Mouse (Mus musculus) neural tube, embryonic 15.5 days (tissue): ENCODE results near the gene Kif24. TPM values are rescaled to one million over a fixed set of nuclear protein-coding genes. Genes with fewer than 3 reads are reported as not detected.
"Not testable (repeated sequence)": the region's sequence is repeated elsewhere in the genome, so short reads cannot be mapped to it uniquely, and the experiment has no call there.

Experiments used
- ATAC-seq: fragments of 200-750 bp; cut with Nextera tagmentation; 2 replicates; pipeline ENCODE4 v1.8.0; 2017; ENCODE audit warnings: mild to moderate bottlenecking, moderate TSS enrichment, moderate library complexity; ENCODE audit not compliant: low FRiP score
- H3K27ac ChIP-seq: fragments of 300-500 bp; sonication (generic); replicated peaks from 2 replicates; pipeline ENCODE4 v1.5.1; 2015; ENCODE audit warnings: mild to moderate bottlenecking, inconsistent platforms
- H3K27me3 ChIP-seq: fragments of 300-500 bp; sonication (generic); replicated peaks from 2 replicates; pipeline ENCODE4 v1.6.1; 2015; ENCODE audit warnings: inconsistent platforms
- H3K36me3 ChIP-seq: fragments of 300-500 bp; sonication (generic); 2 replicates; pipeline ENCODE4 v1.6.1; 2015; ENCODE audit warnings: inconsistent platforms
- H3K4me1 ChIP-seq: fragments of 300-500 bp; sonication (generic); 2 replicates; pipeline ENCODE4 v1.6.1; 2015; ENCODE audit warnings: inconsistent platforms
- H3K4me2 ChIP-seq: fragments of 300-500 bp; sonication (generic); 2 replicates; pipeline ENCODE4 v1.6.1; 2015; ENCODE audit warnings: inconsistent platforms, mild to moderate bottlenecking, moderate library complexity
- H3K4me3 ChIP-seq: fragments of 300-500 bp; sonication (generic); replicated peaks from 2 replicates; pipeline ENCODE4 v1.5.1; 2015; ENCODE audit warnings: mild to moderate bottlenecking, inconsistent platforms
- H3K9ac ChIP-seq: fragments of 300-500 bp; sonication (generic); replicated peaks from 2 replicates; pipeline ENCODE4 v1.6.1; 2015; ENCODE audit warnings: mild to moderate bottlenecking, inconsistent platforms
- H3K9me3 ChIP-seq: fragments of 300-500 bp; sonication (generic); replicated peaks from 2 replicates; pipeline ENCODE4 v1.6.1; 2016; ENCODE audit warnings: inconsistent platforms
- WGBS: fragments of 180-500 bp; shearing (Covaris S2); methylation state at CpG from one replicate; pipeline ENCODE4 v1.1.7; 2015; ENCODE audit warnings: mixed read lengths; 5-methylcytosine and 5-hydroxymethylcytosine counted together
- polyA plus RNA-seq: library from polyadenylated mRNA; unstranded; fragments of >200 nt; fragmentation: Nextera tagmentation; extraction: Ambion mirVana; gene quantifications from 2 replicates; pipeline ENCODE4 v1.2.1, GENCODE M21; 2015

The Kif24 gene
- polyA plus RNA-seq, 1 experiment from 2014 or later, result 2.4 TPM

DNA sequence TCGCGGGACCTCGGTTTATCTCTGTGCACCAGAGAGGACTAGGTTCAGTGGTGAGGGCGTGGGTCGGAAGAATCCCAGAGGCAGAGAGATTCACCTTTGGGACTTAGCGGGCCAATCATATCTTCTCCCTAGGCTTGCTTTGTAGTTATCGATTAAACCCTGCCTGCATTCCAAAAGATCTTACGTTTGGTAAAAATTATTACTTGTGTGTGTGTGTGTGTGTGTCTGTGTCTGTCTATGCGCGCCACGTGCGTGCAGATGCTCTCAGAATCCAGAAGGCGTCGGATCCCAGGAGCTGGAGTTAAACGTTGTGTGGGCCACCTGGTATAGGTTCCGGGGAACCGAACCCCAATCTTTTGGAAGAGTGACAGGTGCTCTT lies 589 bp upstream of the Kif24 start:
- 3% methylated on average over 17 of the region's 17 CpGs for WGBS
- H3K9ac ChIP-seq, result peak overlapping the region; percentile 58

GRCm38 (mm10) chr4:41463051-41463738 lies 1.5 kb downstream of the Kif24 start:
- not testable (repeated sequence) for H3K27ac ChIP-seq, ATAC-seq, H3K9ac ChIP-seq, H3K9me3 ChIP-seq, H3K36me3 ChIP-seq, H3K27me3 ChIP-seq, H3K4me3 ChIP-seq
- 89% methylated on average over 3 of the region's 3 CpGs for WGBS
- H3K4me2 ChIP-seq, result peak overlapping the region; percentile 62; the same call in 1 of the 2 replicates
- peaks cover 11% of the 10 kb centered on the region for H3K4me1 ChIP-seq

More for the DNA sequence above, 589 bp upstream of the Kif24 start:
- Histone ChIP-seq H3K27ac (peak overlapping the region; percentile 78), H3K27me3 (no peaks in the 10 kb centered on the region), H3K36me3 (no peaks in the 10 kb centered on the region), H3K4me2 (peak overlapping the region; percentile 62), H3K4me3 (peak overlapping the region; percentile 75), H3K9me3 (no peaks in the 10 kb centered on the region), H3K4me1 (peaks cover 20% of the 10 kb centered on the region)
- ATAC-seq, result peak; percentile 30; the same call in 1 of the 2 replicates

- Histone ChIP-seq H3K4me1 (peaks cover 8% of the 10 kb centered on the region; the same call in 1 of the 2 replicates), H3K9ac (no peak overlapping the region), H3K27ac (no peak overlapping the region), H3K36me3 (no peaks in the 10 kb centered on the region), H3K27me3 (no peaks in the 10 kb centered on the region), H3K9me3 (no peaks in the 10 kb centered on the region), H3K4me2 (no peak overlapping the region), H3K4me3 (no peak overlapping the region)
- no peak for ATAC-seq
- 91% methylated on average over 1 of the region's 1 CpGs for WGBS
Observed at GRCm38 (mm10) chr4:41460690-41461089, 4.0 kb downstream of the Kif24 start.

DNA sequence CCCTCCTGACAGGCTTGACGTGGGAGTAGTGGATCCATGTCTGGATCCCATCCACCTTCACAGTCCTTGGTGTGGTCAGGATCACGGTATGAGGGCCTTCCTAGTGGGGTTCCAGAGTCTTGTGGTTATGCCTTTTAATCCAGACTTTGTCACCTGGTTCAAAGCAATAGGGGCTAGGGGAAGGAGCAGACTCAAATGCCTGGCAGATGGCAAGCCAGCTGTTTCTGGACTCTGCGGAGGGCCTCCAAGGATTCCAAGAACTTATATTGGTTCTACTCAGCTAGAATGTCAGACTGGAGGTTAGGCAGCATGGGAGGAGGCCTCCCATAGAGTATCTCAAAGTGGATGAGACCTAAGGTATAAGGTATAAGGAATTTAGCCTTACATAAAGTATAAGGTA lies 17.1 kb downstream of the Kif24 start:
- Histone ChIP-seq H3K27ac (no peak overlapping the region), H3K4me2 (no peak overlapping the region), H3K9ac (no peak overlapping the region), H3K4me3 (no peak overlapping the region), H3K4me1 (no peaks in the 10 kb centered on the region), H3K9me3 (no peaks in the 10 kb centered on the region), H3K36me3 (no peaks in the 10 kb centered on the region; the same call in 1 of the 2 replicates), H3K27me3 (no peaks in the 10 kb centered on the region)
- ATAC-seq, result no peak
- 93% methylated on average over 3 of the region's 3 CpGs for WGBS

GRCm38 (mm10) chr4:41442790-41443302 lies 21.8 kb downstream of the Kif24 start:
- no peak overlapping the region for H3K4me3 ChIP-seq
- H3K4me2 ChIP-seq, result no peak overlapping the region
- WGBS, result 84% methylated on average over 4 of the region's 4 CpGs
- H3K27me3 ChIP-seq, result no peaks in the 10 kb centered on the region
- no peak for ATAC-seq
- no peaks in the 10 kb centered on the region for H3K9me3 ChIP-seq
- H3K9ac ChIP-seq, result no peak overlapping the region
- no peaks in the 10 kb centered on the region for H3K4me1 ChIP-seq
- H3K36me3 ChIP-seq, result no peaks in the 10 kb centered on the region
- H3K27ac ChIP-seq, result no peak overlapping the region

GRCm38 (mm10) chr4:41438931-41439330 lies 25.8 kb downstream of the Kif24 start:
- Histone ChIP-seq H3K4me3 (no peak overlapping the region), H3K27me3 (no peaks in the 10 kb centered on the region), H3K4me1 (no peaks in the 10 kb centered on the region), H3K36me3 (no peaks in the 10 kb centered on the region), H3K9me3 (no peaks in the 10 kb centered on the region), H3K9ac (no peak overlapping the region), H3K27ac (no peak overlapping the region), H3K4me2 (no peak overlapping the region)
- no peak for ATAC-seq
- 87% methylated on average over 5 of the region's 5 CpGs for WGBS

- no peak overlapping the region for H3K9ac ChIP-seq
- no peaks in the 10 kb centered on the region for H3K36me3 ChIP-seq
- H3K27me3 ChIP-seq, result no peaks in the 10 kb centered on the region
- no peak overlapping the region for H3K4me2 ChIP-seq
- H3K27ac ChIP-seq, result no peak overlapping the region
- no peaks in the 10 kb centered on the region for H3K4me1 ChIP-seq
- no peak overlapping the region for H3K4me3 ChIP-seq
- no peaks in the 10 kb centered on the region for H3K9me3 ChIP-seq
- no peak for ATAC-seq
Observed at GRCm38 (mm10) chr4:41416966-41417365, 47.7 kb downstream of the Kif24 start.

- 92% methylated on average over 1 of the region's 1 CpGs for WGBS
- Histone ChIP-seq H3K36me3 (no peaks in the 10 kb centered on the region; the same call in 1 of the 2 replicates), H3K9me3 (no peaks in the 10 kb centered on the region), H3K4me3 (no peak overlapping the region), H3K27ac (no peak overlapping the region), H3K4me2 (no peak overlapping the region), H3K9ac (no peak overlapping the region), H3K4me1 (no peaks in the 10 kb centered on the region), H3K27me3 (no peaks in the 10 kb centered on the region)
- no peak for ATAC-seq
Observed at GRCm38 (mm10) chr4:41409341-41409740, 55.3 kb downstream of the Kif24 start.

DNA sequence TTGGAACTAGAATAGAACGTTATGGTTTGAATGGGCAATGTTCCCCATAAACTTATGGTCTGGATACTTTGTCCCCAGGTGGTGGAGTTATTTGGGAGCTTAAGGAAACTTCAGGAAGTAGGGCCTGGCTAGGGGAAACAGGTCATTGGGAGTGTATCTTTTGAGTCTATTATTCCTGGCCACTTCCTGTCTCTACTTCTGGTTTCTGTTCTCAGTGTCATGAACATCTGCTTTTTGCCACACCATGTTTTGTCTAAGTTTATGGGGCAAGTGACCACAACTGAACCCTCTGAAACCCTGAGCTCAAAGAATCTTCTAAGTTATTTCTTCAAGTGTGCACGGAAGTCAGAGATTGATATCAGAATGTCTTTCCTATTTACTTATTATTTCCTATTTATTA lies 57.3 kb downstream of the Kif24 start:
- Histone ChIP-seq H3K4me3 (no peak overlapping the region), H3K9ac (no peak overlapping the region), H3K27ac (no peak overlapping the region), H3K4me2 (no peak overlapping the region), H3K9me3 (no peaks in the 10 kb centered on the region), H3K27me3 (no peaks in the 10 kb centered on the region), H3K36me3 (no peaks in the 10 kb centered on the region; the same call in 1 of the 2 replicates), H3K4me1 (no peaks in the 10 kb centered on the region)
- WGBS, result 100% methylated on average over 2 of the region's 2 CpGs
- ATAC-seq, result no peak

GRCm38 (mm10) chr4:41406597-41406996 lies 58.1 kb downstream of the Kif24 start:
- H3K4me3 ChIP-seq, result no peak overlapping the region
- no peaks in the 10 kb centered on the region; the same call in 1 of the 2 replicates for H3K36me3 ChIP-seq
- no peak for ATAC-seq
- H3K27me3 ChIP-seq, result no peaks in the 10 kb centered on the region
- no peaks in the 10 kb centered on the region for H3K4me1 ChIP-seq
- no peaks in the 10 kb centered on the region for H3K9me3 ChIP-seq
- WGBS, result 86% methylated on average over 9 of the region's 9 CpGs
- H3K27ac ChIP-seq, result no peak overlapping the region
- no peak overlapping the region for H3K4me2 ChIP-seq
- no peak overlapping the region for H3K9ac ChIP-seq

DNA sequence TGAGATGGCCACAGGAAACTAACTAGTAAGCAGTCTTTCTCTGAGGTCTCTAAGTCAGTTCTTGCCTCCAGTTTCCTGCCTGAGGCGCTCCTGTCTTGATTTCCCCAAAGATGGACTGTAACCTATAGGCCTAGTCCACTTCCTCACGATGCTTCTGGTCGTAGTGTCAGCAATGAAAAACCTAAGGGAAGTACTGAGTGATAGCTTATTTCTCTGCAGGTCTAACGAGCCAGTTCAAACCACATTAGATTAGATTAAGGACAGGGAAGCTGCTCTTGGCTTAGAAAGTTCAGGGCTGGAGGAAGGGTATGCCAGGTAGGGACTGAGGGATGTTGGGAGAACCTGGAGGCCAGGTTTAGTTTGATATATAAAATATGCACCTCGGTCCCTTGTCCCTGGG lies 63.1 kb downstream of the Kif24 start:
- no peaks in the 10 kb centered on the region for H3K4me1 ChIP-seq
- H3K27ac ChIP-seq, result no peak overlapping the region
- no peak overlapping the region for H3K4me3 ChIP-seq
- H3K9me3 ChIP-seq, result no peaks in the 10 kb centered on the region
- no peaks in the 10 kb centered on the region for H3K27me3 ChIP-seq
- H3K9ac ChIP-seq, result no peak overlapping the region
- no peak overlapping the region for H3K4me2 ChIP-seq
- ATAC-seq, result no peak
- WGBS, result 95% methylated on average over 5 of the region's 5 CpGs
- H3K36me3 ChIP-seq, result peaks cover 5% of the 10 kb centered on the region; the same call in 1 of the 2 replicates

GRCm38 (mm10) chr4:41401167-41401566 lies 63.5 kb downstream of the Kif24 start:
- no peak overlapping the region for H3K4me2 ChIP-seq
- H3K9me3 ChIP-seq, result no peaks in the 10 kb centered on the region
- H3K36me3 ChIP-seq, result peaks cover 5% of the 10 kb centered on the region; the same call in 1 of the 2 replicates
- no peak overlapping the region for H3K27ac ChIP-seq
- no peak overlapping the region for H3K4me3 ChIP-seq
- no peak for ATAC-seq
- no peaks in the 10 kb centered on the region for H3K27me3 ChIP-seq
- no peak overlapping the region for H3K9ac ChIP-seq
- no peaks in the 10 kb centered on the region for H3K4me1 ChIP-seq
